Mouse (Mus musculus) midbrain, embryonic 12.5 days (tissue): Measurements from ENCODE around the gene Ccl5. TPM values are rescaled to one million over a fixed set of nuclear protein-coding genes. Genes with fewer than 3 reads are reported as not detected.
"Not testable (repeated sequence)": the region's sequence is repeated elsewhere in the genome, so short reads cannot be mapped to it uniquely, and the experiment has no call there.

Experiments
- ATAC-seq: fragments of 200-750 bp; cut with Nextera tagmentation; 2 replicates; pipeline ENCODE4 v1.8.0; 2017; ENCODE audit warnings: low read depth, moderate TSS enrichment, moderate library complexity; ENCODE audit not compliant: low FRiP score
- H3K27ac ChIP-seq: fragments of 300-500 bp; sonication (generic); replicated peaks from 2 replicates; pipeline ENCODE4 v1.5.1; 2016; ENCODE audit warnings: mild to moderate bottlenecking
- H3K27me3 ChIP-seq: fragments of 300-500 bp; sonication (generic); 2 replicates; pipeline ENCODE4 v1.6.1; 2016; ENCODE audit warnings: mild to moderate bottlenecking
- H3K36me3 ChIP-seq: fragments of 300-500 bp; sonication (generic); 2 replicates; pipeline ENCODE4 v1.6.1; 2016
- H3K4me1 ChIP-seq: fragments of 300-500 bp; sonication (generic); 2 replicates; pipeline ENCODE4 v1.6.1; 2016
- H3K4me2 ChIP-seq: fragments of 300-500 bp; sonication (generic); replicated peaks from 2 replicates; pipeline ENCODE4 v1.6.1; 2016; ENCODE audit warnings: mild to moderate bottlenecking, moderate library complexity
- H3K4me3 ChIP-seq: fragments of 300-500 bp; sonication (generic); 2 replicates; pipeline ENCODE4 v1.5.1; 2016; ENCODE audit warnings: mild to moderate bottlenecking
- H3K9ac ChIP-seq: fragments of 300-500 bp; sonication (generic); replicated peaks from 2 replicates; pipeline ENCODE4 v1.6.1; 2016; ENCODE audit warnings: mild to moderate bottlenecking, moderate library complexity
- H3K9me3 ChIP-seq: fragments of 300-500 bp; sonication (generic); 2 replicates; pipeline ENCODE4 v1.6.1; 2016; ENCODE audit warnings: mild to moderate bottlenecking
- WGBS: fragments of 180-500 bp; shearing (Covaris S2); methylation state at CpG from one replicate; pipeline ENCODE4 v1.1.7; 2016; 5-methylcytosine and 5-hydroxymethylcytosine counted together
- polyA plus RNA-seq: library from polyadenylated mRNA; unstranded; fragments of >200 nt; fragmentation: Nextera tagmentation; extraction: Ambion mirVana; gene quantifications from 2 replicates; pipeline ENCODE4 v1.2.1, GENCODE M21; 2016

Ccl5 gene
- polyA plus RNA-seq, 1 experiment from 2014 or later = not detected

GRCm38 (mm10) chr11:83562311-83562887 is 32.1 kb upstream of the Ccl5 start:
- H3K4me3 ChIP-seq = no peak overlapping the region
- no peak overlapping the region for H3K9ac ChIP-seq
- H3K36me3 ChIP-seq = no peaks in the 10 kb centered on the region
- H3K27ac ChIP-seq = no peak overlapping the region
- no peak for ATAC-seq
- H3K4me1 ChIP-seq = no peaks in the 10 kb centered on the region
- H3K9me3 ChIP-seq = no peaks in the 10 kb centered on the region
- no peak overlapping the region for H3K4me2 ChIP-seq
- H3K27me3 ChIP-seq = no peaks in the 10 kb centered on the region
- 77% methylated on average over 6 of the region's 6 CpGs for WGBS

- no peak for ATAC-seq
- no peaks in the 10 kb centered on the region for H3K36me3 ChIP-seq
- no peak overlapping the region for H3K27ac ChIP-seq
- H3K9ac ChIP-seq = no peak overlapping the region
- no peaks in the 10 kb centered on the region for H3K9me3 ChIP-seq
- H3K4me3 ChIP-seq = no peak overlapping the region
- no peak overlapping the region for H3K4me2 ChIP-seq
- H3K4me1 ChIP-seq = no peaks in the 10 kb centered on the region
- no peaks in the 10 kb centered on the region for H3K27me3 ChIP-seq
- WGBS = 78% methylated on average over 6 of the region's 6 CpGs
Measured at GRCm38 (mm10) chr11:83560405-83560804, 30.1 kb upstream of the Ccl5 start.

- no peak overlapping the region for H3K27ac ChIP-seq
- ATAC-seq = no peak
- H3K36me3 ChIP-seq = no peaks in the 10 kb centered on the region
- H3K4me1 ChIP-seq = no peaks in the 10 kb centered on the region
- no peaks in the 10 kb centered on the region for H3K27me3 ChIP-seq
- 50% methylated on average over 10 of the region's 10 CpGs for WGBS
- no peak overlapping the region for H3K9ac ChIP-seq
- H3K9me3 ChIP-seq = no peaks in the 10 kb centered on the region
- no peak overlapping the region for H3K4me2 ChIP-seq
- no peak overlapping the region for H3K4me3 ChIP-seq
Measured at GRCm38 (mm10) chr11:83557074-83557473, 26.8 kb upstream of the Ccl5 start.

GRCm38 (mm10) chr11:83556085-83556781 is 25.9 kb upstream of the Ccl5 start:
- no peak overlapping the region for H3K4me3 ChIP-seq
- no peaks in the 10 kb centered on the region for H3K27me3 ChIP-seq
- H3K9me3 ChIP-seq = no peaks in the 10 kb centered on the region
- no peaks in the 10 kb centered on the region for H3K36me3 ChIP-seq
- 31% methylated on average over 8 of the region's 8 CpGs for WGBS
- no peak for ATAC-seq
- no peak overlapping the region for H3K27ac ChIP-seq
- H3K4me1 ChIP-seq = no peaks in the 10 kb centered on the region
- H3K9ac ChIP-seq = no peak overlapping the region
- H3K4me2 ChIP-seq = no peak overlapping the region

- H3K27ac ChIP-seq = no peak overlapping the region
- H3K36me3 ChIP-seq = no peaks in the 10 kb centered on the region
- H3K4me2 ChIP-seq = no peak overlapping the region
- no peaks in the 10 kb centered on the region for H3K9me3 ChIP-seq
- H3K4me3 ChIP-seq = no peak overlapping the region
- H3K4me1 ChIP-seq = no peaks in the 10 kb centered on the region
- no peaks in the 10 kb centered on the region for H3K27me3 ChIP-seq
- whole genome bisulfite sequencing = 85% methylated on average over 5 of the region's 5 CpGs
- no peak overlapping the region for H3K9ac ChIP-seq
- no peak for ATAC-seq
Measured at GRCm38 (mm10) chr11:83551668-83552067, 21.4 kb upstream of the Ccl5 start.

GRCm38 (mm10) chr11:83551037-83551436 is 20.7 kb upstream of the Ccl5 start:
- H3K4me1 ChIP-seq, H3K27me3 ChIP-seq, H3K4me2 ChIP-seq, ATAC-seq, H3K9ac ChIP-seq, H3K36me3 ChIP-seq, H3K4me3 ChIP-seq, H3K9me3 ChIP-seq, H3K27ac ChIP-seq: not testable (repeated sequence)
- WGBS = 92% methylated on average over 6 of the region's 7 CpGs

- no peak overlapping the region for H3K9ac ChIP-seq
- no peak overlapping the region for H3K4me3 ChIP-seq
- no peaks in the 10 kb centered on the region for H3K27me3 ChIP-seq
- no peak overlapping the region for H3K4me2 ChIP-seq
- no peak overlapping the region for H3K27ac ChIP-seq
- H3K4me1 ChIP-seq = no peaks in the 10 kb centered on the region
- no peak for ATAC-seq
- 95% methylated on average over 5 of the region's 5 CpGs for WGBS
- no peaks in the 10 kb centered on the region for H3K9me3 ChIP-seq
- H3K36me3 ChIP-seq = no peaks in the 10 kb centered on the region
Measured at GRCm38 (mm10) chr11:83550186-83550632, 19.9 kb upstream of the Ccl5 start.

GRCm38 (mm10) chr11:83544214-83544613 is 13.9 kb upstream of the Ccl5 start:
- 79% methylated on average over 3 of the region's 3 CpGs for WGBS
- Histone ChIP-seq H3K4me2 (no peak overlapping the region), H3K27ac (no peak overlapping the region), H3K4me1 (no peaks in the 10 kb centered on the region), H3K36me3 (no peaks in the 10 kb centered on the region), H3K4me3 (no peak overlapping the region), H3K9ac (no peak overlapping the region), H3K9me3 (no peaks in the 10 kb centered on the region), H3K27me3 (no peaks in the 10 kb centered on the region)
- ATAC-seq = no peak

GRCm38 (mm10) chr11:83541415-83541814 is 11.1 kb upstream of the Ccl5 start:
- no peak for ATAC-seq
- H3K27me3 ChIP-seq = no peaks in the 10 kb centered on the region
- H3K9me3 ChIP-seq = no peaks in the 10 kb centered on the region
- H3K4me3 ChIP-seq = no peak overlapping the region
- H3K4me2 ChIP-seq = no peak overlapping the region
- 86% methylated on average over 3 of the region's 3 CpGs for WGBS
- no peaks in the 10 kb centered on the region for H3K36me3 ChIP-seq
- H3K4me1 ChIP-seq = no peaks in the 10 kb centered on the region
- H3K9ac ChIP-seq = no peak overlapping the region
- H3K27ac ChIP-seq = no peak overlapping the region

- Histone ChIP-seq H3K27ac (no peak overlapping the region), H3K9ac (no peak overlapping the region), H3K4me3 (no peak overlapping the region), H3K4me2 (no peak overlapping the region), H3K27me3 (no peaks in the 10 kb centered on the region), H3K36me3 (no peaks in the 10 kb centered on the region), H3K4me1 (no peaks in the 10 kb centered on the region), H3K9me3 (no peaks in the 10 kb centered on the region)
- ATAC-seq = no peak
- 84% methylated on average over 2 of the region's 2 CpGs for WGBS
Measured at GRCm38 (mm10) chr11:83540931-83541330, 10.6 kb upstream of the Ccl5 start.

GRCm38 (mm10) chr11:83538705-83539314 is 8.5 kb upstream of the Ccl5 start:
- Histone ChIP-seq H3K27ac (no peak overlapping the region), H3K4me1 (0 out of 2 replicates have a peak, but pooled peaks cover 3% of the 10 kb centered on the region), H3K9ac (no peak overlapping the region), H3K36me3 (no peaks in the 10 kb centered on the region), H3K9me3 (no peaks in the 10 kb centered on the region), H3K27me3 (no peaks in the 10 kb centered on the region), H3K4me3 (no peak overlapping the region), H3K4me2 (no peak overlapping the region)
- 82% methylated on average over 3 of the region's 3 CpGs for WGBS
- no peak for ATAC-seq

- ATAC-seq = no peak
- Histone ChIP-seq H3K36me3 (no peaks in the 10 kb centered on the region), H3K4me3 (no peak overlapping the region), H3K9ac (no peak overlapping the region), H3K27me3 (no peaks in the 10 kb centered on the region), H3K4me2 (no peak overlapping the region), H3K9me3 (no peaks in the 10 kb centered on the region), H3K27ac (no peak overlapping the region), H3K4me1 (0 out of 2 replicates have a peak, but pooled peaks cover 3% of the 10 kb centered on the region)
- 88% methylated on average over 3 of the region's 3 CpGs for WGBS
Measured at GRCm38 (mm10) chr11:83536831-83537230, 6.5 kb upstream of the Ccl5 start.
